Mouse (Mus musculus): ENCODE data around the gene Acap2. TPM values are rescaled to one million over a fixed set of nuclear protein-coding genes. Genes with fewer than 3 reads are reported as not detected.

Gene Acap2
- total RNA-seq (2017): 89.4 to 118 TPM (median 107 TPM) in 3 replicates

GRCm38 (mm10) chr16:31200790-31201567, at the start of gene Acap2:
Acap2 (minus strand) TSS chr16:31201245.
- ATAC-seq (replicated peaks; ENCODE audit: insufficient number of reproducible peaks, low FRiP score, low TSS enrichment, poor library complexity, severe bottlenecking): peak; percentile 98

GRCm38 (mm10) chr16:31249401-31249800, 48.4 kb upstream of the Acap2 start:
- no peak for ATAC-seq (replicated peaks; ENCODE audit: insufficient number of reproducible peaks, low FRiP score, low TSS enrichment, poor library complexity, severe bottlenecking)

- ATAC-seq (replicated peaks; ENCODE audit: insufficient number of reproducible peaks, low FRiP score, low TSS enrichment, poor library complexity, severe bottlenecking): no peak
Measured at GRCm38 (mm10) chr16:31248717-31249116, 47.7 kb upstream of the Acap2 start.

GRCm38 (mm10) chr16:31247442-31247841, 46.4 kb upstream of the Acap2 start:
- ATAC-seq (replicated peaks; ENCODE audit: insufficient number of reproducible peaks, low FRiP score, low TSS enrichment, poor library complexity, severe bottlenecking): no peak

GRCm38 (mm10) chr16:31244053-31244452, 43.0 kb upstream of the Acap2 start:
- ATAC-seq (replicated peaks; ENCODE audit: insufficient number of reproducible peaks, low FRiP score, low TSS enrichment, poor library complexity, severe bottlenecking): no peak

GRCm38 (mm10) chr16:31241433-31241832, 40.4 kb upstream of the Acap2 start:
- ATAC-seq (replicated peaks; ENCODE audit: insufficient number of reproducible peaks, low FRiP score, low TSS enrichment, poor library complexity, severe bottlenecking): no peak

- ATAC-seq (replicated peaks; ENCODE audit: insufficient number of reproducible peaks, low FRiP score, low TSS enrichment, poor library complexity, severe bottlenecking): no peak
Measured at GRCm38 (mm10) chr16:31240569-31240968, 39.5 kb upstream of the Acap2 start.

- ATAC-seq (replicated peaks; ENCODE audit: insufficient number of reproducible peaks, low FRiP score, low TSS enrichment, poor library complexity, severe bottlenecking): no peak
Measured at GRCm38 (mm10) chr16:31238281-31238680, 37.2 kb upstream of the Acap2 start.

- ATAC-seq (replicated peaks; ENCODE audit: insufficient number of reproducible peaks, low FRiP score, low TSS enrichment, poor library complexity, severe bottlenecking): peak; percentile 77
Measured at GRCm38 (mm10) chr16:31235457-31236310, 34.6 kb upstream of the Acap2 start.

GRCm38 (mm10) chr16:31234808-31235456, 33.9 kb upstream of the Acap2 start:
- no peak for ATAC-seq (replicated peaks; ENCODE audit: insufficient number of reproducible peaks, low FRiP score, low TSS enrichment, poor library complexity, severe bottlenecking)

- no peak for ATAC-seq (replicated peaks; ENCODE audit: insufficient number of reproducible peaks, low FRiP score, low TSS enrichment, poor library complexity, severe bottlenecking)
Measured at GRCm38 (mm10) chr16:31234356-31234755, 33.3 kb upstream of the Acap2 start.

GRCm38 (mm10) chr16:31233541-31234339, 32.7 kb upstream of the Acap2 start:
- peak; percentile 86 for ATAC-seq (replicated peaks; ENCODE audit: insufficient number of reproducible peaks, low FRiP score, low TSS enrichment, poor library complexity, severe bottlenecking)

- ATAC-seq (replicated peaks; ENCODE audit: insufficient number of reproducible peaks, low FRiP score, low TSS enrichment, poor library complexity, severe bottlenecking): no peak
Measured at GRCm38 (mm10) chr16:31233167-31233498, 32.1 kb upstream of the Acap2 start.

- no peak for ATAC-seq (replicated peaks; ENCODE audit: insufficient number of reproducible peaks, low FRiP score, low TSS enrichment, poor library complexity, severe bottlenecking)
Measured at GRCm38 (mm10) chr16:31232491-31233166, 31.6 kb upstream of the Acap2 start.

GRCm38 (mm10) chr16:31231591-31231990, 30.5 kb upstream of the Acap2 start:
- no peak for ATAC-seq (replicated peaks; ENCODE audit: insufficient number of reproducible peaks, low FRiP score, low TSS enrichment, poor library complexity, severe bottlenecking)

- no peak for ATAC-seq (replicated peaks; ENCODE audit: insufficient number of reproducible peaks, low FRiP score, low TSS enrichment, poor library complexity, severe bottlenecking)
Measured at GRCm38 (mm10) chr16:31227746-31228145, 26.7 kb upstream of the Acap2 start.

- no peak for ATAC-seq (replicated peaks; ENCODE audit: insufficient number of reproducible peaks, low FRiP score, low TSS enrichment, poor library complexity, severe bottlenecking)
Measured at GRCm38 (mm10) chr16:31215271-31215670, 14.2 kb upstream of the Acap2 start.

- ATAC-seq (replicated peaks; ENCODE audit: insufficient number of reproducible peaks, low FRiP score, low TSS enrichment, poor library complexity, severe bottlenecking): no peak
Measured at GRCm38 (mm10) chr16:31213463-31213862, 12.4 kb upstream of the Acap2 start.
